Mouse (Mus musculus) limb, embryonic 14.5 days (tissue): ENCODE measurements at regions not wholly inside any gene's neighbourhood (a gene's known extent, or its start where the extent isn't known, plus 50 kb on each side); places are given as distances from the start of the nearest gene placed in this dataset.

Experiments
- ATAC-seq: fragments of 200-750 bp; cut with Nextera tagmentation; 2 replicates; pipeline ENCODE4 v1.8.0; 2017; ENCODE audit warnings: low read depth, moderate number of reproducible peaks, moderate TSS enrichment; ENCODE audit not compliant: low FRiP score
- DNase-seq: peaks from one replicate; pipeline ENCODE4 v3.0.0-alpha.2; 2015; ENCODE audit warnings: low spot score
- H3K27ac ChIP-seq: fragments of 300-500 bp; sonication (generic); replicated peaks from 2 replicates; pipeline ENCODE4 v1.5.1; 2014; ENCODE audit warnings: low read depth, mild to moderate bottlenecking, low read length, moderate library complexity, mixed read lengths
- H3K27me3 ChIP-seq: fragments of 300-500 bp; sonication (generic); 2 replicates; pipeline ENCODE4 v1.6.1; 2014; ENCODE audit warnings: low read length, mixed read lengths; ENCODE audit not compliant: control insufficient read depth, insufficient read depth
- H3K36me3 ChIP-seq: fragments of 300-500 bp; sonication (generic); 2 replicates; pipeline ENCODE4 v1.6.1; 2014; ENCODE audit warnings: mild to moderate bottlenecking, low read length, moderate library complexity, mixed read lengths; ENCODE audit not compliant: control insufficient read depth, insufficient read depth
- H3K4me1 ChIP-seq: fragments of 300-500 bp; sonication (generic); 2 replicates; pipeline ENCODE4 v1.6.1; 2014; ENCODE audit warnings: antibody characterized with exemption, low read length, mixed read lengths; ENCODE audit not compliant: control insufficient read depth, insufficient read depth
- H3K4me2 ChIP-seq: fragments of 300-500 bp; sonication (generic); replicated peaks from 2 replicates; pipeline ENCODE4 v1.6.1; 2014; ENCODE audit warnings: low read depth, mild to moderate bottlenecking, low read length, moderate library complexity; ENCODE audit not compliant: severe bottlenecking
- H3K4me3 ChIP-seq: fragments of 300-500 bp; sonication (generic); replicated peaks from 2 replicates; pipeline ENCODE4 v1.5.1; 2014; ENCODE audit warnings: low read length
- H3K9ac ChIP-seq: fragments of 300-500 bp; sonication (generic); 2 replicates; pipeline ENCODE4 v1.6.1; 2014; ENCODE audit warnings: mild to moderate bottlenecking, low read depth, low read length, moderate library complexity; ENCODE audit not compliant: severe bottlenecking
- H3K9me3 ChIP-seq: fragments of 300-500 bp; sonication (generic); 2 replicates; pipeline ENCODE4 v1.6.1; 2016; ENCODE audit warnings: low read length; ENCODE audit not compliant: control insufficient read depth
- POLR2A ChIP-seq: fragments of 200-500 bp; IDR thresholded peaks from 2 replicates; pipeline ENCODE4 v1.8.0; 2012; ENCODE audit warnings: inconsistent platforms, mild to moderate bottlenecking, moderate library complexity, borderline replicate concordance; ENCODE audit not compliant: insufficient read depth, insufficient read length; ENCODE audit errors: extremely low read depth
- WGBS: fragments of 180-500 bp; shearing (Covaris S2); extraction: QIAGEN DNeasy Blood & Tissue Kit; methylation state at CpG from one replicate; pipeline ENCODE4 v1.1.7; 2014; 5-methylcytosine and 5-hydroxymethylcytosine counted together

DNA sequence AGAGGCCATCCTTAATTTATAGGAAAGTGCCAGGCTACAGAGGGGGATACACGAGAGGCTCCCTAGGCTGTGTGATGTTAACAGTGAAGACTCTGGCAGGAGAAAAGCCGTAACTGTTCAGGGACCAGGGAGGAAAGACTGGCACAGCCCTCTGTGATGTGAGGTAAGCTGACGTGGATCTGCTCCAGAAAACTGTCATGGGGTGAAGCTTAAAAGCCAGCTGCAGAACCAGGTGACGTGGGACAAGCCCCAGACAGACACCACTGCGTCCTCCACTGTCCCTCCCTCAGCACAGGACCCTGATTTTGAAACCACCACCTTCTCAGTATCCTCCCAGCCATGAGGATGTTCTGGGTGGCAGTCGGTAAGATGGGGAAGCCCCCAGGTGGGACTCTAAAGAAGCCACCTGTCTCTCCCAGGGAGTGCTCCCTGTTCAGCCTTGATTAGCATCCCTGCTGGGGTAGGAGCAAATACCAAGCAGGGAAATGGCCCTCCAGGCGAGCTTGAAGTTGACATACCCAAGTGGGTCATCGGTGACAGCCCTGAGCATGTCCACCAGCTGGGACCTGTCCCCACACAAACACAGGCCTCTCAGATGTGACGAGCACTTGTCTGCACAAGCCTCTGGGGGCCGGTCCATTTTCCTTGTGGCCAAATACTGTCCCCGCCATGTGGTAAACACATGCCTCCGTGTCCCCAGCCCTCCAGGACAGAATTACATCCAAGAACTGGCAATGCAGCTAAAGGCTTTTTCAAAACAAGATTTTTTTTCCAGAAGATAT lies 104.7 kb upstream of the Ptpn1 start:
- Histone ChIP-seq H3K36me3 (no peaks in the 10 kb centered on the region), H3K27ac (no peak overlapping the region), H3K4me3 (no peak overlapping the region), H3K9me3 (no peaks in the 10 kb centered on the region), H3K4me1 (peaks cover 10% of the 10 kb centered on the region), H3K9ac (no peak overlapping the region), H3K27me3 (no peaks in the 10 kb centered on the region), H3K4me2 (no peak overlapping the region)
- DNase-seq = no peak
- TF ChIP-seq POLR2A = no peak
- ATAC-seq = no peak
- WGBS = 46% methylated on average over 12 of the region's 12 CpGs

DNA sequence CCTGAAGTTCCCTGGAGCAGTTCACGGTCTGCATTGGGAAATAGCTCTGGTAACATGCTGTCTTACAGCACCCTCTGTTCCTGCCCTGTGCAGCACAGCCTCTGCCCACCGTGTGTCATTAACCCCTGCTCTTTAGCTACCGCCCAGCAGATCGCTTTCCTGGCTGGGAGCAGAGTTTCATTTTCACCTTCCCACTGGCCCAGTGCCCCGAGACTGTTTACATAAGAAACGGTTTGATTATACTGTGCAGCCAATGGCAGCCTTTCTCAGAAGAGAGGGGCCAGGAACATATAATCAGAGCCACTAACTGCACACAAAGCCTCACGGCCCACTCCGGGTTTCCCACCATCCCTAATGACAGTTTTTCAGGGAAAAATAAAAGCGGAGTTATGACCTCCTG lies 108.3 kb upstream of the Ptpn1 start:
- Histone ChIP-seq H3K27ac (peak overlapping the region; percentile 55), H3K9ac (no peak overlapping the region), H3K4me3 (no peak overlapping the region), H3K4me1 (peaks cover 10% of the 10 kb centered on the region), H3K4me2 (peak overlapping the region; percentile 15; the same call in 1 of the 2 replicates), H3K36me3 (no peaks in the 10 kb centered on the region), H3K27me3 (no peaks in the 10 kb centered on the region), H3K9me3 (no peaks in the 10 kb centered on the region)
- no peak for TF ChIP-seq POLR2A
- peak; percentile 64 for ATAC-seq
- WGBS = 13% methylated on average over 9 of the region's 9 CpGs
- DNase-seq = peak; percentile 51

DNA sequence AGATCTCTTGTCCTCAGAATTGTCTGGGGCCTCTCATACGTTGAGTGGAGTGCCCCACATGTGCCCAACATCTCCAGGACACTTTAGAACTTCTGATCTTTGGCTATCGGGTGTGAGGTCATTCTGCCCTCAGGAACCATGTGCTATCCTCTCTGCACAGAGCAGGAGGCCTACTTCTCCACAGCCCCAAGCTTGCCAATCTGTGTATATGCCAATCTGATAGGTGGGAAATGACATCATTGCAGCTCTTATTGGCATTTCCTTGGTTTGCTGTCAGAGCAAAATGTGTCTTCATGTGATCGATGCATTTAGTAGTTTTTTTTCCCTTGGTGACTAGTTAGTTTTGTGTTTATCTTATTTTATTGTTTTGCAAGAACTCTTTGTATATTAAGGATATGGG lies 108.8 kb upstream of the Ptpn1 start:
- DNase-seq (no peak), ATAC-seq (no peak)
- Histone ChIP-seq H3K9ac (no peak overlapping the region), H3K4me1 (peaks cover 10% of the 10 kb centered on the region), H3K9me3 (no peaks in the 10 kb centered on the region), H3K27ac (peak overlapping the region; percentile 55; the same call in 1 of the 2 replicates), H3K27me3 (no peaks in the 10 kb centered on the region), H3K4me3 (no peak overlapping the region), H3K36me3 (no peaks in the 10 kb centered on the region), H3K4me2 (no peak overlapping the region)
- no peak for TF ChIP-seq POLR2A
- 95% methylated on average over 3 of the region's 3 CpGs for WGBS

DNA sequence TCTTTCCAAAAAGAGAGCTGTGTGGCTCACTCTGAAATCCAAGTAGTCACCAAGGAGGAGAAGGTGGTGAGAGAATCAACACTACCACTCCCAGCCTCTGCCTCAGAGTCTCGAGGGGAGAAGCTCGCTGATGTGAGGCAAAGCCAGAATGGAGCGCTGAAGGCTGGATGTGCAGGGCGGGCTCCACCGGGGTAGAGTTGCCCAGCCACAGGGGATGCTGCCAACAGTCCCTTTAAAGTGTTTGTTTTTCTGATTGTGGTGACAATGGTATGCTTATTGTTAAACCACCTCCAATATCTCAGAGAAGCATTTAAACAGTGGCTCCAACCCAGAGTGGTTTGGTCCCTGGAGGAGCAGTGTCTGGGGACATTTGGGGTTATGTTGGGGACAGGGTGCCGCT lies 110.7 kb upstream of the Ptpn1 start:
- H3K9me3 ChIP-seq = no peaks in the 10 kb centered on the region
- no peak overlapping the region for H3K27ac ChIP-seq
- 85% methylated on average over 6 of the region's 6 CpGs for WGBS
- no peaks in the 10 kb centered on the region for H3K27me3 ChIP-seq
- H3K4me1 ChIP-seq = peaks cover 10% of the 10 kb centered on the region
- ATAC-seq (no peak), DNase-seq (no peak)
- H3K36me3 ChIP-seq = no peaks in the 10 kb centered on the region
- H3K9ac ChIP-seq = no peak overlapping the region
- H3K4me2 ChIP-seq = no peak overlapping the region
- TF ChIP-seq POLR2A = no peak
- H3K4me3 ChIP-seq = no peak overlapping the region

DNA sequence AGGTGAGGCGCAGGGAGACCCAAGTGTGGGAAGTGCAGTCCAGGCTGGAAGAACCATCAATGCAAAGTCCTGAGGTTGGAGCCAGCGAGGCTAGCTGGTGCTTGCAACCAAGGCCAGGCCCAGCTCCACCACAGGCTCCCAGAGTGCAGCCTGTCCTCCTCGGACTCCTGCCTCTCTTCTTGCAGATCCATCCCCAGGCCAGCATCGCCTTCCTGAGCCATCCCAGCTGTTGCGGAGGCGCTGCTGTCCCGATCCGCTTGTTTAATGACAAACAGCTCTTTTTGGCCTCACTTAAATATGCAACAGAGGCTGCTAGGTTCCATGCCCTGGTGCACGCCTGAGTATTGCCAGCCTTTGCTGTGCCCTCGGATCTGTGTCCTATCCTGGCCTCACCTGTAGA lies 113.1 kb upstream of the Ptpn1 start:
- no peaks in the 10 kb centered on the region for H3K9me3 ChIP-seq
- no peaks in the 10 kb centered on the region for H3K36me3 ChIP-seq
- H3K27ac ChIP-seq = no peak overlapping the region
- peaks cover 4% of the 10 kb centered on the region; the same call in 1 of the 2 replicates for H3K4me1 ChIP-seq
- DNase-seq (no peak), ATAC-seq (no peak)
- no peak for TF ChIP-seq POLR2A
- H3K4me2 ChIP-seq = no peak overlapping the region
- no peak overlapping the region for H3K9ac ChIP-seq
- no peak overlapping the region for H3K4me3 ChIP-seq
- 69% methylated on average over 10 of the region's 10 CpGs for WGBS
- no peaks in the 10 kb centered on the region for H3K27me3 ChIP-seq
